Mouse (Mus musculus): Measurements from ENCODE around the gene Aff3.

- peak; percentile 48 for TF ChIP-seq CTCF (IDR thresholded peaks at IDR 0.05; ENCODE audit: low read depth)
- no peak for TF ChIP-seq EP300 (IDR thresholded peaks at IDR 0.05; ENCODE audit: low read depth)
Observed at GRCm38 (mm10) chr1:38307234-38307633, 357.5 kb downstream of the Aff3 start.
